Mouse (Mus musculus) fibroblast of lung, adult 2 months (primary cell): ENCODE results near the gene Zic2.
"Not testable (repeated sequence)": the region's sequence is repeated elsewhere in the genome, so short reads cannot be mapped to it uniquely, and the experiment has no call there.

Experiments used
- DNase-seq: peaks from one replicate; pipeline ENCODE4 v3.0.0-alpha.2; 2011; ENCODE audit warnings: low read depth

Gene Zic2

DNA sequence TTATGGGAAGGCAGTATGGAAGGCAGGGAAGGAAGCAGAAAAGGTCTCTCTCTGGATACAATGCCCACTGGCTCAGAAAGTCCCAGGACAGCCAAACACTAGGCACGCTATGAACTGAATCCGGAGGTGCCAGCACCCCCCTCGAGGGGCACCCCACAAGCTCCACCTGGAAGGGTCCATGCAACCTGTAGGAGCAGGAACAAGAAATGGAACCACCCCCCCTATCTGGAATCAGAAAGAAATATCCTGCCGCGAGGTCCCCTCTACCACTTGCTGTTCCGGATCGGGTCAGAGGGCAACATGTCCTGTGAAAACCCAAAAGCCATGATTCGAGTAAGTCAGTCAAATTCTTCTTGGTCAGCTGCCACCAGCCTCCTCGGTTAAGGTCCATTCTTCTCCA, 13.3 kb upstream of the Zic2 start:
- DNase-seq = no peak

DNA sequence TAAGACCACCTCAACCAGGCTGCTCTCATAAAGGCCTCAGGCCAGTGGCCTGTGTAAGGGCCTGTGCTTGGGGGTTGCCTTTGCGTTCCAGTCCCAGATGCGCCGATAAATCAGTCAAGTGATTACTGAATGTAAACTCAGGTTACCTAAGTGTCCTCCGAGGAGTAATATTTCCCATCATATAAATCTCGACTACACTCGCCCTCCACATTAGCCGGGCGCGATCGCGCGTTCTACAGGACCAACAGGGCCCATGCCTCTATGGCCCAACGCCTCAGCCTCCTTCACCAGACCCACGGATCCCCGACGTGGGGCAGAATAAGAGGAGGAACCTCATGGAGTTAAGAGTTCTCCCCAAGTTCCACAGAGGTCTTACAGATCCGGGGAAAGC, 12.6 kb upstream of the Zic2 start:
- no peak for DNase-seq

DNA sequence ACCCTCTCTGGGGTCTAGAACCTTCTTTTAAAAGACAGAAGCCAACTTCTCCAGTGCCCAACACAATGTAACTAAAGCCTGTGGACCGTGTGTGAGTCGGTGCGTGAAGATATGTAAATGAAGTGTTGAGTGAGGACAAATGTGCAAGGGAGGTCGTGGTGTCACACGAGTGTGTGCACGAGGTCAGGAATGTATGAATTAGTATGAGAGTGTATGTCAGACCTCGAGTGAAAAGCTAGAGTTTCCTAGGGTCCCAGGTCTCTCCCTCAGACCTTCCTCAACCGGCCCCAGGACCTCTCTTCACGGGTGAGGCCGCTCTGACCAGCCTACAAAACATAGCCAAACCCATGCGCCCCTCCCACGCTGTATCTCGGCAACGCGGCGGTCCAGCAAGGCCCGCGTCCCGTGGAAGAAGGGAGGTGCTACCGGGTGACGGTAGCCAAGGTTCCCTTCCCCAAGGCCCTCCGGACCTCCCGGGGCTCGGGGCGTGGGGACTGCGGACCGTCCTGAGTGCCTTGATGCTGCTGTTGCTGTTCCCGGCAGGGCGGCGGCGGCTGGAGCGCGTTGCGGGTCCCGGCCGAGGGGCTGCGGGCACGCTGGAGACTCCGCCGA, 12.0 kb upstream of the Zic2 start:
- DNase-seq = no peak

DNA sequence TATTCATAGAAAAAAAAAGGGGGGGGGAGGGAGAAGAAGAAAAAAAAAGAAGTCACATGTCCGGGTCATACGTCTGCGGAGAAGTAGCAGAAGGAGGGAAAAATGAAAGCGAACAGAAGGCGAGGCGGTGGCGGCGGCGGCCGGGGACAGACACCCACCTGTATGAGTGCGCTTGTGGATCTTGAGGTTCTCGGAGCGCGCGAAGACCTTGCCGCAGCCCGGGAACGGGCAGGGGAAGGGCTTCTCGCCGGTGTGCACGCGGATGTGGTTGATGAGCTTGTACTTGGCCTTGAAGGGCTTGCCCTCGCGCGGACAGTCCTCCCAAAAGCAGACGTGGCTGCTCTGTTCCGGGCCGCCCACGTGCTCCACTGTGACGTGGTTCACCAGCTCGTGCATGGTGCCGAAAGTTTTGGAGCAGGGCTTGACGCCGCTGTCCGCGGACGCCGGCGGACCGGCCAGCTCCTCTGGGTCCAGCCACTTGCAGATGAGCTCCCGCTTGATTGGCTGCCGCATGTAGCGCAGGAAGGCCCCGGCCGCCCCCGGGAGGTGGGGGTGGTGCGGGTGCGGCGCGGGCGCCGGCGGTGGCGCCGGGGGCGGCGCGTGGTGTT, 11.4 kb upstream of the Zic2 start:
- not testable (repeated sequence) for DNase-seq

DNA sequence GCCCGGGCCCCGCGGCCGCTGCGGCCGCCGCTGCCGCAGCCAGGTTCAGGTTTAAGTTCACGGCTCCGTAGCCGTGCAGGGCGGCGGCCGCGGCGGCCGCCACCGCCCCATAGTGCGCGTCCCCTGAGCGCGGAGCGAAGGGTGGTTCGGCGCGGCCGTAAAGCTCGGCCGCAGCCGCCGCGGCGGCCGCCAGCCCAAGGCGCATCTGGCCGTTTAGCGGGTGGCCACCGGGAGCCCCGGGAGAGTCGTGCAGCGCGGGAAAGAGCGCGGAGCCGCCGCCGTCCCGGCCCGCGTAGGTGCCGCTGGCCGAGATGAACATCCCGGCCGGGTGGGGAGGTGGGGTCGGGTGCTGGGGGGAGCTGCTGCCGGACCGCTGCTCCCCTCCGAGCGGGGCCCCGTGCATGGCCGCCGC, 10.9 kb upstream of the Zic2 start:
- DNase-seq = no peak

DNA sequence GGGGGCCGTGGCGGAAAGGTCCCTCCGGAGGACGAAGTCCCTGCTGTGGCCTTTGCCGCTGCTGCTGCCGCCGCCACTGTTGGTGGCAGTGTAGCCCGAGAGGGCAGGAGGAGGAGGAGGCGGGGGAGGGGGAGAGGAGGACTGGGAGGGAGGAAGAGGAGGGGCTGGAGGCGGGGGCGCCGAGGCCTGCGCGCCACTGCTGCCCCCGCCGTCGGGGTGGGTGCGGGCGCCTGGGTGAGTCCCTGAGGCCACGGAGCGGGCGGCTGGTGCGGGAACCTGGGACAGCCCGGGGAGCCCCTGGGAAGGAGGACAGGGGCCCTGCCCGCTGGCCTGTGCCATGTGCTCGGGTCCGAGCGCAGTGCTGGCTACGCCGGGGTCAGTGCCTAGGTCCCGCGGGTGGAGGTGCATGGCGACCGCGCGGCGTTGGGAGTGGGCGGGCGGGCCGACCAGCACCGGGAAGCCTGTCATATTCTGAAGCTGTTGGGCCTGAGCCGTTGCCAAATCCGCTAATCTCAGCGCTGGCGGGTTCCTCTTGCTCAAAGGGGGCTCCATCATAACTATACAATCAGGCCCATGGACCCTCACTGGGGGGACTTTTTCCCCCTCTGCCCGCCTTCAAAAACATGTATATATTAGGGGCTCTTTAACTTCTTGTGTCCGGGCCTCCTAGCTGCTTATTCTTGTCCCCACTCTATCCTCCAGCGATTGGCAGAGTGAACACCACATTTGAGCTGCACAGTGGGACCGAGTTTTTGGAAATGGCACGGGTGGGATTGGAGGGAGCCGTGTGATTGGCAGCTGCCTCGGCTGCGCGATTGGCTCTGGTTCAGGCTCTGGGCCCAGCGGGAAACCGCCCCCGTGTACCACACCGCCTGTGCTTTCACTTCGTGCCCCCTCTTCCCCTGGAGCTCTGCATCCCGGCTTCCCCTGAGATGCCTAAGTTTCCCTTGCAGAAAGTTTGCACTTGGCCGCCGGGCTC, 10.2 kb upstream of the Zic2 start, which contains the start of gene Zic5:
Gene Zic5 (minus strand): TSS at position 915 of the 979 bp plus-strand sequence.
- no peak for DNase-seq

GRCm38 (mm10) chr14:122465931-122466490, 9.2 kb upstream of the Zic2 start:
- DNase-seq = no peak

- no peak for DNase-seq
Measured at GRCm38 (mm10) chr14:122466756-122467362, 8.4 kb upstream of the Zic2 start.

DNA sequence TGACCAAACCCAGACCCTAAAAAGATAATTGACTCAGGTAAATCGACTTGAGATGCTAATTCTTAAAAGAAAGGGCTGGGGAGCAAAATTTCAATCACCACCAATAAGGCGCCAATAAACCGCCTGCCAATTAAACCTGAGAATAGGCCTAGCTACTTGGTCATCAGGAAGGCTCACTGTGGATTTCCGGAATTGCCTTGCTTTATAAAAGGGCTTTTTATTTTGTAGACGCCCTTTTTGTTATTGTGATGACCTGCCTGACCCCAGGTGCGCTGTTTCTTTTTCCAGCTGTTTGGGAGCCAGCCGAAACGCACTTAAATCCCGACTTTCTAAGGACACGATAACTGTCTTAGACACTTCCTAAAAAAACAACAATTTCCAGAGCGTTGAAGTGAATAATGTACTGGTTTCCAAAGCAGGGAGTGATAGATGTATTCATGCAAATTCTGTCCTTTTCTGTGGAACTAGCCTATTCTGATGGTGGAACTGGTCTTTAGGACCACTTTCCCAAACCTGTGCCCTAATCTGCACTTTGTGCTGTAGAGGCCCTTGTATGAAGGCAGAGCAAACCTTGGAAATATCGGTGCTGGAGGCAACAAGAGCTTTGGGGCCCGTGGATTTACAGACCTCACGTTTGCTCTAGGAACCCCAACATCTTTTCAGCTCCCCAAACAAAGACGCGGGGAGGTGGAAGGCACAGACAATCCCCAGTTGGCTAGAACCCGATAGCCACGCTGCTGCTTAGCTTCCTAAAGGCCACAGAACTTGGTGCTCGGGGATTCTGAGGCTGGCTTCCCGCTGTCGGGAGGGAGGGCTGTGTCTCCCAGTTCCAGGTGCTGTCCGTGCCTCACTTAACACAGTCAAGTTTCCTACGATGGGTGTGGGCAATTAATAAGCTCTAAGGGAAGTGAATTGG, 7.1 kb upstream of the Zic2 start:
- no peak for DNase-seq

GRCm38 (mm10) chr14:122468971-122469755, 6.1 kb upstream of the Zic2 start:
- no peak for DNase-seq

DNA sequence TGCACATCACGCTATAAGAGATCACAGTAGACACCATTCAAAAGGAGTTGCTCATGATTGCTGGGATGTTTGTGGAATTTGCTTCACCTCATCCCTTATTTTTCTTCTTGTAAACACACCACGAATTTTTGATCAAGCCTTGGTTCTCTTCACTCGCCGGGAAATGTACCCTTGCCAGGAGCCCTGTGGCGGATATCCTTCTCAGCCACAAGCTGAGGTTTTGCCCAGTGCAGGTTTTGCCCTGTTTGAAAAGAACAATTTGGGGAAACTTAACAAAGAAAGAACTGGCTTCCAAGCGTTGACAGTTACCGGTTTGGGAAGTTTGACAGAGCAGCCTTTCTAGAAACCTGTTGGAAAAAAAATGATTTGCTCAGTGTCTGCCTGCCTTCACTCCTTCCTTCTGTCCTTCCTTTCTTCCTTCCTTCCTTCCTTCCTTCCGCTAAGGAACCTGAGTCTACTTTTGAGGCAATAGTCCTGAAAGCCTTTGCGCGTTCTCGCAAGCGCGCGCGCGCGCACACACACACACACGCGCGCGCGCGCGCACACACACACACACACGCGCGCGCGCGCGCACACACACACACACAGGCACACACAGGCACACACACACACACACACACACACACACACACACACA, 3.7 kb upstream of the Zic2 start:
- no peak for DNase-seq

GRCm38 (mm10) chr14:122472161-122472560, 3.1 kb upstream of the Zic2 start:
- DNase-seq = no peak

- DNase-seq = no peak
Measured at GRCm38 (mm10) chr14:122472647-122473046, 2.6 kb upstream of the Zic2 start.

DNA sequence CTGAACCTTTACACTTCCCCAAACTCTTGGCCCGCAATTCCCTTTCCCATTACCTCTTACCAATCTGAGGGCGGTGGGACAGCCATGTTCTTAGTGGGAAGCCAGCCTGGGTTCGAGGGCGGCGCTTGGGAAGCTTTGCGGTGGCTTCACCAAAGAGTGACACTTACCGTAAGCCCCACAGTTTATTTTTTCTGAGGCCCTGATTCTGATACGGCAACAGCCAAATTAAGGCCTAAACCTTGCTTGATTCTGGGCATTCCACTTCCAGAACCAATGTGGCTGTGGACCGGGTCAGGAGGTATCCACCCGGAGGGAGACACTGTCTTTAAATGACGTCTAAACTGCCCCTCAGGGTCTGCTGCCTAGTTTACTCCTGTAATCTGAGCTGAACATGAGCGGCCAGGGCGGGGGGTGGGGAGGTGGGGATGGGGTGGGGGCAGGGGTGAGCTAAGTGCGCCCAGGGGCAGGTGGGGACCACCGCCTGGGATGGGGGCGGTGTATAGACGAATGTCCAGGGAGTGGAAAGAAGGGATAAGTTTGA, 2.0 kb upstream of the Zic2 start:
- no peak for DNase-seq

DNA sequence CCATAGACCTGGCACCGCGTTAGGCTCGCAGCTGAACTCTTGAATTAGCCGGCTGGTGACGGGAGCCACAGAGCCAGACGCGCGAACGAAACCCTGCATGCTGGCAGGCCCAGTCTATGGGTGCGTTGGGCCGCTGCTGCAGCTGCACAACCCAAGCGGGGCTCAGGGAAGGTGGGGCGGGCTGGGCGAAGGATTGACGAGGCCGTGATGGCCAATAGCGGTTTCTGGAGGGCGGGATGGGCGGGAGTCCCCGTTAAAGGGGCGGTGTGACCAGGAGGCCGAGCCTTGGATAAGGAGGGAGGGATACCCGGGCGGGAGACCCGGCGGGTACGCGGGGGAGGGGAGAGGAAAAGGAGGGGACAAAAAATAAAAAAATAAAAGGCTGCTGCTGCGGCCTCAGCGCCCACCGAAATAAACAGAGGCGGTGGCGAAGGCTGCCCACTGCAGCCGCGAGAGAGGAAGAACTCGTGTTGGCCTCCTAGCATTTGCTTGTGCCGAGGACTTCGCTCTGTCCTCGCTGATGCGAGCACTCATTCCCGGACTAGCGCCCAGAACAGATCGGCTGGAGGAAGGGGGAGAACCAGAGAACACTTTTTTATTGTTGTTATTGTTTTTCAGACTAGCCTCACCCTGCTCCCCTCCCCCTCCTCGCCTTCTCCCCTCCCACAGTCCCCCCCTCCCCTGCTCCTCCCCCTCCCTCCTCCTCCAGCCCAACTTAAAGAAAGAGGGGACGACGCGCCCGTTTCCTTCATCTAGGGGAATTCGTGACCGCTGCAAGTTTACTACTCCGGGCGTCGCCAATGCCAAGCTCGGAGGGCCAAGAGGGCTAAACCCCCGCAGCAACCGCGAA, 969 bp upstream of the Zic2 start:
- DNase-seq = no peak

- DNase-seq = no peak
Measured at GRCm38 (mm10) chr14:122475557-122476040, 364 bp downstream of the Zic2 start.

DNA sequence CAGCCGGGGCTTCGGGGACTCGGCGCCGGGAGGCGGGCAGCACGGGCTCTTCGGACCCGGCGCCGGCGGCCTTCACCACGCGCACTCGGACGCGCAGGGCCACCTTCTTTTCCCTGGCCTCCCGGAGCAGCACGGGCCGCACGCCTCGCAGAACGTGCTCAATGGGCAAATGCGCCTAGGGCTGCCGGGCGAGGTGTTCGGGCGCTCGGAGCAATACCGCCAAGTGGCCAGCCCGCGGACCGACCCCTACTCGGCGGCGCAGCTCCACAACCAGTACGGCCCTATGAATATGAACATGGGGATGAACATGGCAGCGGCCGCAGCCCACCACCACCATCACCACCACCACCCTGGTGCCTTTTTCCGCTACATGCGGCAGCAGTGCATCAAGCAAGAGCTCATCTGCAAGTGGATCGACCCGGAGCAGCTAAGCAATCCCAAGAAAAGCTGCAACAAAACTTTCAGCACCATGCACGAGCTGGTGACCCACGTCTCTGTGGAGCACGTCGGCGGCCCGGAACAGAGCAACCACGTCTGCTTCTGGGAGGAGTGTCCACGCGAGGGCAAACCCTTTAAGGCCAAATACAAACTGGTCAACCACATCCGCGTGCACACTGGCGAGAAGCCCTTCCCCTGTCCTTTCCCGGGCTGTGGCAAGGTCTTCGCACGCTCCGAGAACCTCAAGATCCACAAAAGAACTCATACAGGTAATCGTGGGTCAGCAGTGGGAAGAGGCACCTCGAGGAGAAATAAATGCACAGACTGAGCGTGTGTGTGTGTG, 996 bp downstream of the Zic2 start:
- no peak for DNase-seq

GRCm38 (mm10) chr14:122476822-122477215, 1.6 kb downstream of the Zic2 start:
- DNase-seq = no peak
